Mouse (Mus musculus) cerebellum, postnatal 10 days (tissue): ENCODE measurements at regions not wholly inside any gene's neighbourhood (a gene's known extent, or its start where the extent isn't known, plus 50 kb on each side); places are given as distances from the start of the nearest gene placed in this dataset.

ENCODE experiments used
- DNase-seq, 2 experiments: peaks; one replicate each; pipeline ENCODE4 v3.0.0; 2021; ENCODE audit warnings: mixed read lengths in 2 of 2

DNA sequence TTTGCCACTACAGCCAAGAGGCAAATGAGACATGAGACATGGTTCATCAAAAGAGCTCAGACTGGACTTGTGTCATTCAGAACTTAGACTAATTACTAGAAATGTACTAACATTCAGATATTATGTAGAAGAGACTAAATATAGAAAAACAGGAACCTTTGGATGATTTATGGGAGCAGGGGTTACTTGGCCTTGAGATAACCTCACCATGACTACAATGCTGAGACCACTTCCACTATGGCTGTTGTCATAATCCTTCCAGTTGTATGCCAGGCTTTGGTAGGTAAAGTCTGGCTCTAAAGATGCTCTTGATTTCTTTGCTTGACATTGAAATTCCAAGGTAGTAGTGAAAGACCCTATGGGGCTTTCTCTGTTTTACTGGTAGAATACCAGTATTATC, 369.3 kb upstream of the Thbs1 start:
- DNase-seq, result no peak

DNA sequence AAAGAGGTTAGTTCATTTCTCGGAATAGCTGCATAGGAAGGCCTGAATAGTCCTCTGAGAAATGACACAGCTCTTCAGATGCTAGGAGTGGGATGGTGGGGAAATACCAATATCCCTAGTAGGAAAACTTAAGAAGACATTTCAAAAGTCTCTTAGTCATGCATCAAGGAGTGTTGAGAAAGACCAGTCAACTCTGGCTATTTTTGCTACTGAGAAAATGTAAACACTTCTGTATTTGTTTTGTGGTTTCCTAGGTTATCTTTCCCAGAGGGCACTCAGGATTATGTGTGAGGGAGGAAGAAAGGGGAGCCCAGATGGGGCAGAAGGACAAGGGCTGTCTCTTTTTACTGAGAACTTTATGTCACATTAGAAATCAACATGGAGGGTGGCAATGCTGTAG, 367.8 kb upstream of the Thbs1 start:
- DNase-seq, result no peak

DNA sequence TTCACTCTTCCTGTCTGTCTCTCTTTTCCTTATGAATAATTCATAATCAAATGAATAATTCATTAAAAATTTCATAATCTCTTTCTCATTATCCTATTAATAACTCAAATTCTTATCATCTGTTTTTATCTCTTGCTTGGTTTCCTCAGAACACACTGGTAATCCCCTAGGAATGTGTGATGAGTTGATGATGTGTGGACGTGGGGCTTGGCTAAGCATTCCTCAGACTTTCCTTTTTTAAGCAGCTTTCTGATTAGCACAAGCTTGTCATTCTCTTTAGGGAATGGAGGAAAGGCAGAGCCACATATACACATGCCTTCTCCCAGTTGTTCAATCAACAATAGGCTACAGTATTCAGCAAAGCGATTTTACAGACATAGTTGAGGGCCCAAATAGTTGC, 365.9 kb upstream of the Thbs1 start:
- DNase-seq, result no peak

DNA sequence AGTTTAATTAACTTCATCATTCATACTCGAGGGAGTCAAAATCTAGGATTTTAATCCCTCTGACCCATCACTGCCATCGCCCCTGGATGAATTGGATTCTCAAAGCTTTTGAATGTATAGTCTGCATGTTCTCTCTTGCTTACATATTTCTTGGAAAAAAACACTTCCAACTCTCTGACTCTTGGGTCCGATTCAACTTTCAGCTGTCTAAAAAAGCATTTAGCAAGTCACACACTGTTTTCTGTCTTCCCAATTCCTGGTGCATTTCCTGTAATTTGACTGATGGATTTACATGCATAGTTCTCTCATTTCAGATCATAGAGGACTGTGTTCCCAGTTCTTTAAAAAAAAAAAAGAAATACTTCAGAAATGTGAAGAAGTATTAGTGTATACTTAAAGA, 364.5 kb upstream of the Thbs1 start:
- DNase-seq, result no peak

DNA sequence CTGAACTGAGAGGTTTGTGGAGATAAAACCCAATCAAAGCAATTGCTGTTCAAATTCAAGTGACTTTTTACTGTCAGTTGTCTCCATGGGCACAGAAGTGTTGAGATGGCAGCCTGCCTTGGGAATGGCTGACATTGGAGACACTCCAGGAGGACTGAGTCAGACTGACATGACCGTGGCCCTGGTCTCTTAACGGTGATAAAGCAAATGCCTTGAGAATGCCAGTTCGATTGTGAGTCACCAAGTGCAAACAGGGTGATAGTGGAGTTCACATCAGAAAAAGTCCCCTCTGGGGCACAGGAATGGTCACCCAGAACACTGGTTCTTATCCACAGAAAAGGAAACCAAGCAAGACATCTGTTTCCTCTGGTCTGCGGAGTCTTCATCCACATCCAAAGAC, 362.8 kb upstream of the Thbs1 start:
- peak; percentile 4 to 14 for DNase-seq

DNA sequence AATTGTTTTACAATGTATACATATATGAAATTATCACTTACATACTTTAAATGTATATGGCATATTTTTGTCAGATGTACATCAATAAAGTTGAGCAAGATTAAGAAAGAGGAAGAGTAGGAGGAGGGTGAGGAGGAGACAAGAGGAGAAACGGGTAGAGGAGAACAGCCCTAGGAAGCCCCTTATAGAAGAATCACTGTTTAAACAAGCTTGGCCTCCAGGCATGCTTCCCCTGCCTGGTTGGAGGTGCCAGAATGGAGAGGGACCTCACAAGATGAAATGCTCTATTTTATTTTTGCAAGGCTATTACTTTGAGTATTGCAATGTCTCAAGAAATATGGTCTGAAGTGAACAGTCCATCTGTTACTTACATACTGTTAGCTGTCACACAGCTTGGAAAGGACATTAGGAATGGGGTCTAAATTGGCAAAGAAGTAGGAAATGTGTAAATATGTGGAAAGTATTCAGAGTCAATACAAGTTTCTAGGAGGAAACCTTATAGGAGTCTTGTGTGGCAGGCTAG, 352.1 kb upstream of the Thbs1 start:
- DNase-seq, result no peak

DNA sequence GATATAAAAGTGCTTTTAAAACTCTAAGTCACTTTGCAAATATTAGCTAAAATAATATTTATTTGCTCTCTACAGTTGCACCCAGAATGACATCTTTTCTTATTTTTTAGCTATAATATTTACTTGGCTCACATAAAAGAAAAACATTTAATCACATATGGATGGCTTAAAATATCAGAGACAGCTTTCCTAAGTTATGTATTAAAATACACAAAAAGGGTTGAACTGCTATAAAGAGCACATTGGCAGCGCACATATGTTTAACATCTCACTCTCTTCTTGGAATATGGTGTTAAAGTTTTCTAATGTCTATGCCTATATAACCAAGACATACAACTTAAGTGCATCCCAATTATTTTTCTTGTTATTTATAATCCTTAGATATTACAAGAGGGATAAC, 348.0 kb upstream of the Thbs1 start:
- no peak for DNase-seq

DNA sequence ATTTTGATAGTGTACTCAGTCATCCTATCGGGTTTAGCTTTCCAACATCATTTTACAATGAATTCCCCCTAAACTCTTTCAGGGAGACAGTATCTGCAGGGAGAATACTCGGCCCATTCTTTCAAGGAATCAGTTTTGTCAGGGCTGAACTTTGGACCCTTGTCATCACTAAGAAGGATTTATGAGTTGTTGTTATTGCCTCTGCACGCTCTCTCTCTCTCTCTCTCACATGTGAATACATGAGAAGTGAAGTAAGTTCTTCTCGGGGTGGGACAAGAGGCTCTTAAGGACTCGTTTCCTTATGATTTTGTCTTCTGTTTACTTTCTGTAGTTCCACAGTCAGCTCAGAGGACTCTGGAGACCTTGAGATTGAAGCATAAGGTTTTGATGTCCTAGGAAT, 346.1 kb upstream of the Thbs1 start:
- no peak for DNase-seq

DNA sequence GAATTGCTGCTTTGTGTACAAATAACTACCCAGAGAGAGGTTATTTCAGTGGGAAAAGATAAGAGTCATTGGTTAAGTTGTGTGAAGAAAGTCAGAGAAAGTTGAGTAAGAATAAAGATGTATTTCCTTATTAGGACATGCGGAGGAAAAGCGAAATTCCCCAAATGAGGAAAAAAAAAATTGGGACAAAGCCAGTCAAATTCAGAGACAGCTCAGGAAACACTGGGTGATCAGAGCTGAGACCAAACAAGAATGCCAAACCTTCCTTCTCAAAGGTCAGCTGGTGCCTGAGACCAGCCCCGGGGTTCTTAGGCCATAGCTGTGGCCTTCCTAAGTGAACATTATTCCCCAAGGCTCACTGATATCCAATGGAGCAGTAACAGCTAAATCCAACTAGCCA, 345.2 kb upstream of the Thbs1 start:
- DNase-seq, result no peak

DNA sequence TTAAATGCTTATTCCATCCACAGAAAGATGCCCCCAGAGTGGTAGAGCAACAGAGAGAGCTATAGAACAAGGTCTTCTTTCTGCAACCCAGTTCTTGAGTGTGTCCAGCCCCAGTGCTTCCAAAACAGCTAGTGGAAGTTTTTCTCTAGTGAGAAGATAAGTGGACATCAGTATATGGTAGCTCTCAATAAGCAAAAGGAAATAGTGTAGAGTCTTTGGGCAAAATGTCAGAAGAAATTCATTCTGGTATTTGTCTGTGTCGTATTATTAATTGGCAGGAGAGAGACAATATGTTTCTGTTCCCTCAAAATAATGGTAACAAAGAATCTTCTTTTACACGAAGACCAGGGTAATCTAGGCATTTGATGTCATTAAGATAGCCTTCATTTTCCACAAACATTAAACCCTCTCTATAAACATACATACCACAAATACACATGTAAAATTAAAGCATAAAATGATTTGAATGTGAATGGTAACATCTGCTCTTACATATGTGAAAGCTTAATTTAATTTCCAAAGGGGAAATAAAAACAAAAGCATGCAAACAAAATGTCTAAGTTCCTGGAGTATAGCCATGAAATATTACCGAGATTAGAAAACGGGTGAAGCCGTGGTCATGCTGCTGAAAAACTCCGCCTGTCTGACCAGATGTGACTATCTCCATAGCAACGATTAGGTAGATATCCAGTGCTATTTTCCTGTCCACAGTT, 342.1 kb upstream of the Thbs1 start:
- DNase-seq, result no peak

DNA sequence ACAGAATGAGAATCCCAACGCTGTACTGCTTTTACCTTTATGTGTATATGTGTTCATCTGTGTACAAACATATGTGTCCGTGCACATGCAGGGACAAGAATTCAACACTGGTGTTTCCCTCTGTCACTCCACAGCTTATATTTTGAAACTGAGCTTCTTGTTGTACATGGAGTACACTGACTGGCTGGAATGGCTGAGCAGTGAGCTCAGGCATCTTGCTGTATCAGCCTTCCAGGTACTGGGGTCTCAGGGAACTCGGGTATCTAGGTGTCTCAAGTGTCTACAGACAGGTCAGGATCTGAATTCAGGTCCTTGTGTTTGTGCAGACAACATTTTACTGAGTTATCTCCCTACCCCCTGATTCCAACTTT, 341.6 kb upstream of the Thbs1 start:
- DNase-seq, result no peak

DNA sequence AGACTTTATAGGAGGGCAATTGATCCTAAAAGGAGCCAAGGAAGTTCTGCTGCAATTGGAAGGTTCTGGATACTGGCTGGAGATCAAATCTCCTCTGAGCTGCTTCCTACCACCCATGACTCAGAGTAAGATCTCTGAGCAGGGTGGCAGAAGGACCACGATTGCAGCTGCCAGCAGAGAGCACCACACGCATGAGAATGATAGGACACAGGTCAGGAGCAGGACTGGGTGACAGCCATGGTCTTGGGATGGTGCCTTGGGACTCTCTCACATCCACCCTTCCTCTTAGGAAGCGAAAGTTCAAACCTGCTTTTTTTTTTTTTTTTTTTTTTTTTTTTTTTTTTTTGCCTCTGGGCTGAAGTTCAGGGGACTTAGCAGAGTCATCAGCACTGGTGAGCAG, 331.4 kb upstream of the Thbs1 start:
- DNase-seq, result peak in 1 of 2 experiments; percentile 4

DNA sequence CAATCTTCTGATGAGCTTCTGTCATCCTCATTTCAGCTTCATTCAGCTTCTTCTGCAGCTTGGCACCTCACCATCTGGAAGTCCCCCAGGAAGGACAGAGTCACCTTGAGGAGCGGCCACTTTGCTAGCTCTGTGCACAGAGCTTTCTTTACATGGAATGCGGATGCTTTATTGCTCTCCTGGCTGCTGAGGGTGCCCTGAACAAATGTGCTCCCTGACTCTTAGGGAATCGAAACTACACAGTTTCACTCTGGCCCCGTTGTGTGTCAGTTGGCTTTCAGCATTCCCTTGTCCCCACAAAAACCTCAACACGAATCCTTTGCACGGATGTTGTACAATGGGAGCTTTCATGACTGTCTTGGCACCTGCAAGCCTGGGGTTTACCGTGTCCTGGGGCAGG, 330.9 kb upstream of the Thbs1 start:
- DNase-seq, result peak; percentile 22 to 25

DNA sequence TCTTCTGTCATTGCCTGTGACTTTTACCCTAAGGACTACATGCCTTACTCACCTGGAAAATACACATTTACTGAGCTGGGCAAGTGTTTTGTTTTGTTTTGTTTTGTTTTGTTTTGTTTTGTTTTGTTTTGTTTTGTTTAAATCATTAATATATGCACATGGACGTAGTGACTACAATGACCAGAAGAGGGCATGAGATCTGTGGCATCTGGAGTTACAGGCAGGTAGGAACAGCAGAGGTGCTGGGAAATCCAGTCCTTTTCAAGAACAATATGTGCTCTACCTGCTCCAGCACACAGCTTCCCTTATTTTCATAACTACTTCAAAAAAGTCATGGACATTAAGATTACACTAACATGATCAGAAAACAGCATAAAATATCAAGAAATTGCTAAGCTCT, 324.4 kb upstream of the Thbs1 start:
- peak in 1 of 2 experiments; percentile 6 for DNase-seq

DNA sequence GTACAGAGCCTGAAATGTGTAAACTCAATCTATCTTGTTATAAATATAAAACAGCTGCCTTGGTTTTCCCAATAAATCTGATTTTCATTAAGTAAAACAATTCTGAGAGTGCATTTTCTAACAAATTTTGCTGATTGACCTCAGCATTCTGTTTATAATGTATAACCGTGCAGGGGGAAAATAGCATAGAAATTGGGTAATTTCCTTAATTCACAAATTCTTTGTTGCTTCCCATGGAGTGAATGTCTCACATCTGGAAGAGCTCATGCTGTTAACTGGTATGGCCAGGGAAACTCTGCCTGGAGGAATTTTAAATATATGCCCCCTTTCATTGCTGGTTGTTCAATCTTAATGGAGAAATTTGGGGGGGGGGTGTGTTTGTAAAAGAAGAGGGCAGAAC, 317.4 kb upstream of the Thbs1 start:
- no peak for DNase-seq

DNA sequence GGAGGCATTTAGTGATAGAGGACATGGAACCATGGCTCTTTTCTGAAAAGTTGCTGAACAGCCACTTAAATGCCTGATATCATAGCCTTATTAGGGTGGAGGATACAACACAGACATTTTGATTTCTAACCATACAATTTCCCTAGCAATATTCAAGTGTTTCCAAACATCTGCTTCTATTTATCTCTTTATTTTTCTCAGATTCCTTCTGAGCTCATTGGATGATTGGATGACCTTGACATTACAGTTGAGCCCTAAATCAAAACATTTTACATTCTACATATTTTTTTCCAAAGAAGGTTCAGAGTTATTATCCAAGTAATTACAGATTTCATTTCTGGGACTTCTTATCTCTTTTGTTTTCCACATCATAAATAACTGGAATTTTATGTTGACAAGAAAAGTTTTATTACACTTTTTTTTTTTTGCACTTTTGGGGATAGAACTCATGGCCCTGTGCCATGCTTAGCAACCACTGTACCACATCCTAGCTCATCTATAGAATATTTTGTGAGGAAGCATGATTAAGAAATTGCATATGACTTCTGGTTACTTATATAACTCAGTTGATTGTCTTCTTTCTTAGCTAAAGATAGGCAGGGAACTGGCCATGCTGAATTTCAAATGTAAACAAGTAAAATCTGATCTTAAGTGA, 309.6 kb upstream of the Thbs1 start:
- no peak for DNase-seq

DNA sequence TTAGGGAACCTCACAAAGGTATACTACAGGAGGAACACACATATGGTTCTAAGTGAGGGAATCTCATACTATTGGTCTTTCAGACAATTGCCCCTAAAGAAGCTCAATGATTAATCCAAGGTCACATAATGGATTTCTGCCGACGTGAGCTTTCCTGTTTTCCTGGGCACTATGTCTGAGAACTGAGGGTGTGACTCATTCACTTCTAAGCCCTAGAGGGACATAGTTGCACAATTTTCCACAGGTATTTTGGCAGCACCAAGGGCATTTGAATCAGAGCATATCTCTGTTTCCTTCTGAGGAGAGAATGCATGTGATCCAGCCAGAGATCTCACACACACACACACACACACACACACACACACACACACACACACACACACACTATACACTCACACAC, 309.0 kb upstream of the Thbs1 start:
- no peak for DNase-seq

DNA sequence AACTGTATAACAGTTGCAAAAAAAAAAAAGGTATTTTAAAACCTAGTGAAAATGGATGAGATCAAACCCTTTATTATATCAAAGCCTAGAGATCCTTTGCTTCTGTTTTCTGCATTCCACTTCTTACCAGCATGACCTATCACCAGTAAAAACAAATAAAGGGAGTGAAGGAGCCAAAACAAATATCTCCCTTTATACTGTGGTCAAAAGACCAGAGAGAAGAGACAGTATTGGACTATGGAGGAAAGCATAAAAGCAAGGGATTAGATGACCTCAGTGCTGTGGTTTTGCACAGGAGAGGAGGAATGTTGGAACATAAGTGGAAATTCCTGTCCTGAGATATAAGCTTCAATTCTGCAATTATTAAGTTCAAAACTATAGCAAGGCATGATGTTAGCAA, 307.0 kb upstream of the Thbs1 start:
- no peak for DNase-seq

DNA sequence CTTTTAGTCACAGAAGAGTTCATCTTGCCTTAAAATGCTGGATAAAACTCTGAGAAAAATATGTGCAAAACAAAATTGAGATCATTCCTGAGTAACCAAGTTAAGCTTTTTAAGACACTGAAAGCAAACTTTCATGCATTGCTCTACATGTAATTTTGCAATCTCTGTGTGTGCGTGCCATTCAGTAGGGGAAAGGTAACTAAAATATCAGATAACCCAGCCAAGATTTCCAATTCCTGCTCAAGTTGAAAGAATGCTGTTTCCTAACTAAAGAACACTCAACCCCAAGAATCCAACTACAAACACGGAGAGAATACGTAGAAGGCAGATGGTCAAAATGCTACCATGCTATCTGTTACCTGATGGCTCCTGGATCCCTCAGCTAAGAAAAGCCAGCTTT, 304.6 kb upstream of the Thbs1 start:
- no peak for DNase-seq

DNA sequence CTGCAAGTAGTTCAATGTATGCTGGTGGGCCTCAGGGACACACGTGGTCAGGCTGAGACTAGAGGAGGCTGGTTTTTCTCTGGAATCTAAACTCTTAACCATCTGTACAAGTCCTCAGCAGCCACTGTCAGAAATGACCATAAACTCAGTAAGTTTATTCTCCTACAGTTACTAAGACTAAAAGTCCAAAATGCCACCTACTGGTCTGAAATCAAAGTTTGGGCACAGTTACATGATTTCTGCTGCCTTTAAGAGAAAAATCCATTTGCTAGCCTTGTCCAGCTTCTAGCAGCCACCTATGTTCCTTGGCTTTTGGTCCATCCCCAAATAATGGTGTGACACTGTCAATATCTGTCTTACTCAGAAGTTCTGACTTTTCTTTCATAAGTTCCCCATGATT, 300.2 kb upstream of the Thbs1 start:
- no peak for DNase-seq

DNA sequence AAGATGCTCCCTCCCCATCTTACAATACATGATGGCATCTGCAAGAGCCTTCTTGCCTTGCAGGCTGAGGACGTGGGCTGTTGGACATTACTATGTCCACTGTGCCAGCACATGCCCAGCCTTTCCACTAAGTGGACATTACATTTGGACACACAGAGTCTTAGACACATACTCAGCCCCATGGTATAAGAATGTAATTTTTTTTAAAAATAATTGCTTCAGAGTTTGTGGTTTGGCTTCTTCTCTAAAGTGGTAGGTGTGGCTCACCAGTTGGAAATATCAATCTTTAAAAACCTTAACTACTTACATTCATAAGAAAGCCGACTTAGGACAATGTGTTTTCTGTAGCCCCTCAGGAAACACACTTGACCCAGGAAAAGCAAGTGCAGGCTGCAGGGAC, 299.7 kb upstream of the Thbs1 start:
- DNase-seq, result no peak

DNA sequence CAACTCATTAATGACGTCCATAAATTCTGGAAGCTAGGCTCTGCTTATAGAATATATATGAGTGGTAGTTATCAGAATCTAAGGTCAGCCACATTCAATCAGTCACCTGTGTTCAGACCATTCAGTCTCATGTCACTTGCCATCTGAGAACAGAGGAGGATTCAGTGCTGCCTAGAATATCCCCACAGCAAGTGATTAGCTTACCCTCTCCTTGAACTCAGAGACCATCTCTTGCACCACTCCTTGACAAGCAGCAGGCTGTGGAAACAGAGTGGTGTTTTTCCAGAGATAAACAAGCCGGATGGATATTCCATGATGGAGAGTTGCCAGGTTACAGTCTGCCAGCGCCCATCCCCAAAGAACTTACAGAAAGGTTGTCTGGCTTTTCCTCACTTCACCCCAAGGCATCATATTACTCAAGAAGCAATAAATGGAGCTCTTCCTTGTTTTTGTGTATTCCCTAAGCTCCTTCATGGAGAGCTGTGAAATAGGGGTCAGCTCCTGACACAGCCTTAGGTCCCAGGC, 291.9 kb upstream of the Thbs1 start:
- DNase-seq, result no peak

DNA sequence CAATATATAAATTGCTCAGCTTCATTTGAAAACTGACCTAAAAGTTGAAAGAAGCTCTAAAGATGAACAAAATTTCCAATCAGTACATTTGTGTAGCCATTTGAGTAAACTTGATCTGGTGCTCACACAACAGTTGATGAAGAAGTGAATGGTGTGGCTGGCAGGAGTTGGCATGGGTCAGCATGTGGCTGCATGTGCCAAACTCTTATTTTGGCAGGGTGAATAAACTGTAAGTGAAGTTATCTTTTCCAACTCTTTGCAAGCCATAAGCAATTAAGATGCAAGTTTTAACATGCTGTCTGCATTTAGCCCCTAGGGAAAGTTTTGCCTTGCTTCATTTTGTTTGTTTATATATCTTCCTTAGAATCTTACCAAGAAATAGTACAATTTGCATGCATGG, 291.0 kb upstream of the Thbs1 start:
- no peak for DNase-seq

DNA sequence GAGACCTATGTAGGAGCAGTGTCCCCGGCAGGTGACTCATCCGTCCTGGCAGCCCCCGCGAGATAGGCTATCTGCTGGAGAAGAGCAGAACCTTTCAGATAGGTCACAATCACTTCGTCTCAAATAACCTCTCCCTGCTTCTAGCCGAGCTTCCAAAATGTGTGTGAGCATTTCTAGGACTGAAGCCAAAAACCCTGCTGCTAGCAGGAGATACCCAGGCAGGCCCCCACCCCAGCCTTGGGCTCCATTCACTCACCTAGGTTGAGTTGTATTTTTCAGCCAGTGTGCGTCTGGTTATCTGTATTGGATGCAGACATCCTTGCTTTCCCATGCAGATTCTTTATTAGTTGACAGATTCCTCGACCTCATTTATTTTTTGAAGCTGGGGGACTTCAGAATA, 286.6 kb upstream of the Thbs1 start:
- DNase-seq, result peak; percentile 5 to 14

DNA sequence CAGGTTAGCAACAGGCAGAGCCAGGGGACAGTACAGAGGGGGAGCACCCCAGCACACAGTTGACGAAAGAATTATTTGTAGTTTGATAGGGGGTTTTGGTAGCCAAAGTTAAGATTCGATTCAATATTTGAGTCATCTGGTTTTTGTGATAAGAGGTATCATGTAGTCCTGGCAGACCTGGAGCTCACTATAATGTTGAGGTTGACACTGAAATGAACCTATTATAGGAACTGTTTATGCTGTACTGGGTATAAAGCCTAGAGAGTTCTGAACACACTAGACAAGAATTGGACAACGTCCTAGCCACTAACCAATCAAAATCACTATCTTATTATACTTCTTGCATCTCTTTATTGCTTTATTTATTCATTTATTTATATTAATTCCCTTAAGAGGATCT, 284.4 kb upstream of the Thbs1 start:
- DNase-seq, result no peak
